Comparison of ENCODE assay signal across 12 mouse cellular contexts in the genomic region with DNA sequence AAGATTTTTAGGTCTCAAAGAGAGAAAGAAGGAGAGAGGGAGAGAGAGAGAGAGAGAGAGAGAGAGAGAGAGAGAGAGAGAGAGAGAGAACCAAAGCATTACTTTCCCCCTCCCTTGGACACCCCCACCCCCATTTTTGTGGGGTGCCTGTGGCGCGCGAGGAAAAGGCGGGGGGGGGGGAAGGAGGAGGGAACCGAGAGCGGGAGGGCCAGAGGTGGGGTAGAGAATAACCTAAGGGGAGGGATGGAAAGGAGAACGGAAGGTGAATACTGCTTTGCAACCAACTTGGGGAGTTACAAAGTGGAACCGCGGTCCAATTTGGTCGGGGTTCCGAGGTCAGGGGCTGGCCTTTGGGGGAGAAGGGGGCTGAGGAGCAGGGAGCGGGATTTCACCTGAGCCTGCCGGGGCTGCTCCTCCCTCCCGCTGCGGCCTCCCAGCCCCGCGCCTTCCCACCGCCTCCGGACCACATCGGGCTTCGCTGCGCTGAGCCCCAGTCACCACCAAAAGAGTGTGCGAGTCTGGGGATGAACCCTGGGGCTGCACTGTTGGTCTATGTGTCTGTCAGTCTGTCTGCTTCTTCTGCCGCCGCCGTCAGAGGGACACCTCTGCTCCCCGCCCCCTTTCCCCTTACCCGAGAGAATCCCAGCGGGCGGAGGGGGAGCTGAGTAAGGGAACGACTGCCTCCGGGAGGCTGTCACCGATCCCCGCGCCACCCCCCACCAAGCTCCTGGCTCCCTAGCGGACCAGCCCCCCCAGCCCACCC. TPM values are rescaled to one million over a fixed set of nuclear protein-coding genes. Genes with fewer than 3 reads are reported as not detected.
DNase-seq lines count a peak whose midpoint lies in the region; ATAC-seq and TF ChIP-seq lines count a peak whose summit lies in the region.
"Had no signal": no experiment of that assay in that cellular context is flagged by ENCODE, and none has a peak within 500 bp of the region (broad histone marks: within the 10 kb centered on the region; RNA-seq: fewer than 3 reads in every experiment).

No protein-coding gene starts in this region.

- no peak overlapping the region for H3K27ac ChIP-seq in gastrocnemius, adult 2 months
- peak overlapping the region; percentile 98 for H3K27ac ChIP-seq in lung, embryonic 14.5 days (ENCODE audit: low read depth)

- H3K36me3 ChIP-seq in lung, embryonic 14.5 days (ENCODE audit: insufficient read depth): peaks cover 17% of the 10 kb centered on the region; the same call in 1 of the 2 replicates

- intact Hi-C loops in gastrocnemius, adult 2 months (cut with DNase I): no loop called here

- DNase-seq in gastrocnemius, adult 2 months: no peak
- DNase-seq in gastrocnemius, postnatal 4 days (ENCODE audit: low spot score in 2 of 2): no peak
- DNase-seq in retina, embryonic 14.5 days (ENCODE audit: low spot score): peak; percentile 26
- no peak for DNase-seq in retina, postnatal 1 day
- peak; percentile 40 for DNase-seq in lung, embryonic 14.5 days
- DNase-seq in urinary bladder, postnatal 4 days (ENCODE audit: low spot score in 2 of 2): no peak
- no peak for DNase-seq in right cerebral cortex, postnatal 4 days
- no peak for DNase-seq in layer of hippocampus, postnatal 10 days (ENCODE audit: low spot score in 2 of 2)
- DNase-seq: left cerebral cortex, postnatal 4 days had no signal

- H3K27me3 ChIP-seq in lung, embryonic 14.5 days (ENCODE audit: insufficient read depth, low read length): peaks cover 93% of the 10 kb centered on the region

- peak overlapping the region; percentile 11; the same call in 1 of the 2 replicates for H3K4me3 ChIP-seq in gastrocnemius, adult 2 months
- H3K4me3 ChIP-seq in lung, embryonic 14.5 days (ENCODE audit: low read depth, low read length): peak overlapping the region; percentile 53

- WGBS in lung, embryonic 14.5 days: under 1% methylated on average over 33 of the region's 36 CpGs

- H3K4me2 ChIP-seq in lung, embryonic 14.5 days: peak overlapping the region; percentile 59

- no peak for TF ChIP-seq CTCF in gastrocnemius, adult 2 months (IDR thresholded peaks at IDR 0.05)
- TF ChIP-seq CTCF in lung, embryonic 14.5 days (IDR thresholded peaks at IDR 0.05; ENCODE audit: low read depth): no peak

- H3K4me1 ChIP-seq in lung, embryonic 14.5 days (ENCODE audit: insufficient read depth): no peaks in the 10 kb centered on the region

- ATAC-seq in lung, embryonic 14.5 days (ENCODE audit: insufficient read depth): peak; percentile 49

- peak overlapping the region; percentile 90 for H3K9ac ChIP-seq in lung, embryonic 14.5 days

- no peaks in the 10 kb centered on the region for H3K9me3 ChIP-seq in lung, embryonic 14.5 days (ENCODE audit: low read depth, low read length)

RNA-seq across cellular contexts. Expression of a gene that starts 1.1 kb away (rescaled TPM):
- not detected for total RNA-seq in gastrocnemius, adult 2 months (2021)
- not detected for total RNA-seq in gastrocnemius, postnatal 4 days (2021)
- polyA plus RNA-seq in lung, embryonic 14.5 days (2014; fragmentation: Nextera tagmentation; extraction: Ambion mirVana): 94.6 and 95.1 TPM in 2 replicates
- total RNA-seq in layer of hippocampus, postnatal 10 days (2021): 1 to 10 TPM in 1 of 2 experiments, under 1 TPM in 1; 0.67 to 1.1 TPM
- total RNA-seq: common myeloid progenitor, adult 5-6 weeks; hematopoietic stem cell, adult 5-6 weeks had no signal
- polyA plus RNA-seq: neural tube, embryonic 14.5 days had no signal

Comparison
In these comparisons a context has a peak if more than half of its experiments do, and no peak if none do; other contexts are left out.
1. DNase-seq: peak in retina, embryonic 14.5 days (single experiment) and lung, embryonic 14.5 days (single experiment); none in gastrocnemius, adult 2 months (single experiment), gastrocnemius, postnatal 4 days (0 of 2), retina, postnatal 1 day (single experiment), urinary bladder, postnatal 4 days (0 of 2), right cerebral cortex, postnatal 4 days (single experiment) and layer of hippocampus, postnatal 10 days (0 of 2).